Mouse (Mus musculus) adrenal gland, adult 18-20 months (tissue): Measurements from ENCODE around the gene Tox3. TPM values are rescaled to one million over a fixed set of nuclear protein-coding genes. Genes with fewer than 3 reads are reported as not detected.

Experiments
- DNase-seq, 2 experiments: peaks; one replicate each; pipeline ENCODE4 v3.0.0; 2021 to 2022; ENCODE audit warnings: low spot score in 2 of 2
- total RNA-seq, 2 experiments: library from RNA; stranded (reverse); gene quantifications; 1 replicate in 1 of 2; 2 replicates in 1 of 2; pipeline ENCODE4 v1.2.3; 2021

Gene Tox3
- total RNA-seq, 2 experiments from 2014 or later: 3.1 to 3.2 TPM

DNA sequence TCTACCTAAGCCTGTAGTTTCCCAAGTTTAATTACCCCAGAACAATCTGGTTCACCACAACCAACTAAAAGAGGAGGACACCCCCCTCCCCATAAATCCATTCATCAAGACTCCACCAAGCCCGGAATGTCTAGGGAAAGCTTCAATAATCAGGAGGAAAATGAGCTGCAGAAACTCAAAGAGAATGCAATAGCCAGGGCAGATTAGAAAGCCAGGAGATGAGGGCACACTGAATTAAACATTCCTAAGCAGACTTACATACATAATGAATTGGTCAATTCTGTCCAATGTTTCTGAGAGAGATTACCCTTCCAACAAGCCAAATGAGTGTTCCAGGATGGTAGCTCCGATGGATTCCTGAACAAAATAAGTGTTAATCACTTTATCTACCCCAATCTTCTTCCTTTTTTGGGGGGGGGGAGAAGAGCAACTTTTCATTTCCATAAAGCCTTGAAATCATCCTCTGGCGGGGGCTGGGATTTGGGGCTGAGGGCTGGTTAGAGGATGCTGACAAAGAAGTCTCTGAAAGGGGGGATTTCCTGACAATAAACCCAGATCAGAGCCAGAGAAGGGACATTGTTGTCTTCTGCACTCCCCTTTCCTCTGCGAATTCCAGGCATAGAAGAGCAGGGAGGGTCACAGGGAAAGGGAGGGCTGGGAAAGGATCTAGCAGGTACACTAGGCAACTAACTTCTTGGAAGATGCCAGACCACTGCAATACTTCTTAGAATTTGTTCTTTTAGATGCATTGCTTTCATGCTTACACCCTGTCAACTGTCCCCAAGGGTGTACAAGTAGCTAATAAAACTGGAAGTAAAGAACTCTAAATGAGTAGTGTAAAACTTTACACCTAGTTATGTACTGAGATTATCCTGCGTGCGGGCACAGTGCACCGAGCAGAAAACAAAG, 17.5 kb downstream of the Tox3 start:
- DNase-seq: no peak

DNA sequence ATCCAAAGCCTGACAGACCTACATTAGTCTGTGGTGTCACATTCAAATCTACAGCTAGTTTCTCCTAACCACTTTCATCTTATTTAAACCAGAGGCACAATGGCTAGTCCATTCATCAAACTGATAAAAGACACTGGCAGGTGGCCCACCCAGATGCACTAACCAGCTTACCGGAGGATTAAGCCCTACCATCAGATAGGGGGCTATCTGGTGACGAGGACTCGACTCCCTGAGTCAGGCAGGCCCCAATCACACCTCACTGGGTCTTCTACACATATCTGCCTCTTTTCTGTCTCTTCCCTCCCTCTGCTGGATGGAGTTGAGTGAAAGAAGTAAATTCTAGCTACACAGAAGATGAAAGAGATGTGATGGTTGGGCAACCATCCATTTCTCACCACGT, 24.3 kb downstream of the Tox3 start:
- DNase-seq: no peak

GRCm38 (mm10) chr8:90322701-90323439, 25.3 kb downstream of the Tox3 start:
- no peak for DNase-seq

- DNase-seq: no peak
These were observed 26.9 kb downstream of the Tox3 start for GRCm38 (mm10) chr8:90321255-90321654.

DNA sequence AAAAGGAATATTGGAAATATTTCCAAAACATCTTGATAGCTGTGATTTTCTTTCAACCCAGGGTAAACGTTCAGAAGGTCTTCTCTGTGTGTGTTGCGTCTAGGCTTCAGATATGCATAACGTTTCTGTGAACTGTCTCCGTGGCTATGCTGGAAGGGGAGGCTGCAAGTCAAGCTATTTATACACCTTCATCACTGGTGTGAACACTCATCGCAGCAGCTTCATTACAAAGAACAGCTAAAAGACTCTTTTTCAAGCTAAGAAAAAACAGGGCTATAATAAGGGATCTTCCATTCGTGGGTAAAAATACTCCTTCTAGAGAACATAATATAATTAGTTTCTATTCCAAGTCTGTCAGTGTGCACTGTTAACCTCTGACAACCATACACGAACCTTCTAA, 33.8 kb downstream of the Tox3 start:
- no peak for DNase-seq

- no peak for DNase-seq
These were observed 45.2 kb downstream of the Tox3 start for GRCm38 (mm10) chr8:90302951-90303350.

- DNase-seq: no peak
These were observed 45.9 kb downstream of the Tox3 start for GRCm38 (mm10) chr8:90302252-90302651.

DNA sequence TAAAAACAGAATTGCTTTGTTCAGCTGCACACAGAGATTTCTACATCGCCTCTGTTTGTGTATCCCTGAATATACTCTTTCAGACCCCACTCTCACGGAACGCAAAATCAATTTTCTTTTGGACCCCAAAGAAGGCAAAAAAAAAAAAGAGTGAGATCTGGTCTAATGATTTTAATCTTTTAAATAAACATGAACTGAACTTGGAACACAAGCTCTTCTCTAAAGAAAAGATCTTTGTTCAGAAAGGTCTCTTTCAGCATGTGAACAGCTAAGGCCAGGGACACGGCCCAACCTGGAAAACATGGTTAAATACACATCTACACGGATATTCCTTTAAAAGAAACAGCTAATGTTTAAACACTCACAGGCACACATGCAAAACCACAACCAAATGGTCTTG, 46.6 kb downstream of the Tox3 start:
- DNase-seq: no peak

DNA sequence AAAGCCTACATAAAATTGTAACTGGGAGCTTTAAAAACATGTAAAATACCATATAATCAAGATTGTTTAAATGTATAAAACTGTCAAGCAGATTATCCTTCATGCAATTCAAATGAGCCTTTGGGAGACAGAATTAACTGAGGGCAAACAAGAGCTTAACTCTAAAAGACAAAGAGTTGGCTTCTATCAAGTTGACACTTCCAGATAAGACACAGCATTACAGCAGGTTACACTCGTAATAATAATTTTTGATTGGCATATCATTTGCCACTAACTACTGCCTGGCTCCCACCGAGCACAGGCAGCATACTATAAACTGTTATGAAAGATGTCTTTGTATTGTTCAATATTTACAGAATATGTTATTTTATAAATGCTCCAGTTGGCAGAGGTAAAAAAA, 47.2 kb downstream of the Tox3 start:
- no peak for DNase-seq

DNA sequence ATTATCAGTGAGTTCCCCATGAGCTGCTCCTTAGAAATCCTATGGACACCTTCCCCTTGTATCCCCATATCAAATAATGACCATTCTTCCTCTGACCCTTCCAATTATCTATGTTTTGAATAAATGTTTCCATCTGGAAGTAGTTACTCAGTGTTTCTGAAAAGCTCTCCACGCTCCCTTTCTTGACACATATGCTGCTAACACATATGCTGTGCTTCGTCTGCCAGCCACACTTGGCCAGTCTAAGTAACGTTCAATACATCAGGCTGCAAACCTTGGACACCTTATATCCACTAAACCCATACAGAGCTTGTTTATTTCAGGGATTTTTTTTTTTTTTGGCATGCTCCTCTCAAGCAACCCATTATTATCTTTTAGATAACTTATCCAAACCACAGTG, 54.1 kb downstream of the Tox3 start:
- DNase-seq: no peak

DNA sequence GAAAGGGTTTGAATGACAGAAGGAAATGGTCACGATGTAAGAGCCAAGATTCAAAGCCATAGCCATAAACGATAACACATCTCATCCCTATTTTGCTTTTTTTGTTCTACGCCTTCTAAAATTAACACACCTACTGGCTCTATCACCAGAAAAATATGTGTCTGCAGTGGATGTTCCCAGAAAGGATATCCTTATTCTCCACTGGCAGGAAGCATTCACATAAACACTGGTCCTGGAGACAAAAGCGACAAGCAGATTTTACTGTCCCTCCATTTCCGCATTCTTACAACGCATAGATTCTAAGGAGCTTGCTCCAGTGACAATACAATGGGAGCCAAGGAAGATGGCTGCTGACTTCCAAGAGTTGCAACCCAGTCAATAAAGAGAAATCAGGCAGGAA, 57.3 kb downstream of the Tox3 start:
- no peak for DNase-seq

GRCm38 (mm10) chr8:90276722-90277121, 71.4 kb downstream of the Tox3 start:
- DNase-seq: no peak

- DNase-seq: no peak
These were observed 75.0 kb downstream of the Tox3 start for GRCm38 (mm10) chr8:90273182-90273581.

- DNase-seq: no peak
These were observed 76.2 kb downstream of the Tox3 start for GRCm38 (mm10) chr8:90271920-90272319.

DNA sequence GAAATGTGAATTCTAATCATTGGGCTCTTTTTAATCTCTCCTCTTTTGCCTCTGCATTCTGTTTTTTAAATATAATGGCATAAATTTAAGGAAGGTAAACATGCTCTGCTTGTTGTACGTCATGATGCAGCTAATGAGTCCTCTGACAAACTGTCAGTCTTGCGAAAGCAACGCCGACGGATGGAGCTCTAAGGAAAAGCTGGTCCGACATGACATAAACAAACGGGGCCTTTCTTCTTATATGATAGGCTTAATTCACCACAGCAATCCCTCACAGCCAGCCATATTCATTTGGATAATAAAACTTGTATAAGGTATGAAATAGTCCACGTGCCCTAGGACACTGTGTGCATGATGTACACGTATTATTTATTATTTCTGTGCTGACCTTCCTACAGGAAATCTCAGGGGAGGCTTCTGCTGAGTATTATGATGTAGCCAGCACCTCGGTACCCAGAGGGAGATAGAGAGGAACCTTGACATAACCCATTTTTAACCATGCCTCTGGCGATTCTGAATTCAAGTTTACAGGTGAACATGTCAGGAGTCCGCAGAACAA, 80.4 kb downstream of the Tox3 start:
- DNase-seq: no peak

- no peak for DNase-seq
These were observed 81.2 kb downstream of the Tox3 start for GRCm38 (mm10) chr8:90266986-90267385.

DNA sequence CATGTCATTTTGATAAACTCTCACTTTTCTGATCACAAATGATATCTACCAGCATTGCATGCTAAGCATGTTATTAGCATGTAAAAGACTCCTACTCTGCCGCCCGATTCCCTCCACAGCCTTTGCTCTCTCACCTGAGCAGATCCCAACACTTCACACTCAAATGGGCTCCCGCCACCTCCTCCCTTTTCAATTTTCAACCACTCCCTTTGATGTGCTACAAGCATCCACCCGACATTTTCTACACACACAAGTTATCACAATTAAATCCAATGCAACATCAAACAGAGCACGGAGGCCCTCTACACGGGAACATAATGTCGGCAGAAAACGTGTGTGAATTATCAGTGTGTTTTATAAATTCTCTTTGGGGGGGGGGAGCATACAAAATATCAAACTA, 81.9 kb downstream of the Tox3 start:
- no peak for DNase-seq

DNA sequence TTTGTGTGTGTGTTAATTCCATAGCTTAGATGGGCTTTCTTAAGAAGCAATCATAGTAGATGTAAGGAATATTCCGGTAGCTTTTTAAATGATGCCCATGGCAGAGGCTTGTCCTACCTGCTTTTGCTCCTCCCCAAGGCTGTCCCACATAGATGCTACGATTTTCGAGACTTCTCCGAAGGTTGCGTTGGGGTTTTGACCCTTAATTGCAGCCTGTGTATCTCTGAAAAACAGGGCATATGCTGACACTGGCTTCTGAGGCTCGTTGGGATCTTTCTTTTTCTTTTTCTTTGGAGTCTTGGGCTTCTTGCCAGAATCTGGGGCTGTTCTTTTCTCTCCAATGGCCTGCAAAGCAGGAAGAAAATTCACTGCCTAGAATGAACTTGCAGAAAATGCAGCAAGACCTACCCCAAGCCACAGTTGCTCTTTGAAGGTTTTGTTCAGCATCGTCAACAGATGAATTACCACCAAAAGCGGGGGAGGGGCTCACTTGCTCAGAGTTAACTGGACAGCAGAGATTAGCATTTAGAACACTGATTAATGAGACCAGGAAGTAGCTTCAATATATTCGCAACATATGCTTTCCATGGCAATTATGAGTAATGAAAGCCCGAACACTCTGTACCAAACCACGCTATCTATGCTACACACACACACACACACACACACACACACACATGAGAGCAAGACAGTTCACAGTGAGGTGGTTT, 93.8 kb downstream of the Tox3 start:
- DNase-seq: no peak

DNA sequence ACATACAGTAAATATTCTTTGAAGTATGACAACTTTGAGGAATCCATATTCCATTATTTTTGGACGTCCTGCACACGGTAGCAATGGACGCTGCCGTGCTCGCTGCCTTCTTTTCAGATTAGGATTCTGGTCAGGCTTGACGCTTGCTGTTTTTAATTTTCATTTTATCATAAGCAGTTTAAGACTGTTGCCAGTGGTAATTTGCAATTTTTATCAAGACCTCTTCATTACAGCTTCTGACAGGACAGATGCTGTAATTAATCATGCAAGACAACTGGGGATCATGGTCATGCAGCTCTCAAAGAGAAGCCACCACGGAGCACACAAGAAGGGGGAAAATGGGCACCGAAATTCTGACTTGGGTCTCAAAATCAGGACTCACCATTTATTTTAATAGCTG, 101.8 kb downstream of the Tox3 start:
- no peak for DNase-seq

DNA sequence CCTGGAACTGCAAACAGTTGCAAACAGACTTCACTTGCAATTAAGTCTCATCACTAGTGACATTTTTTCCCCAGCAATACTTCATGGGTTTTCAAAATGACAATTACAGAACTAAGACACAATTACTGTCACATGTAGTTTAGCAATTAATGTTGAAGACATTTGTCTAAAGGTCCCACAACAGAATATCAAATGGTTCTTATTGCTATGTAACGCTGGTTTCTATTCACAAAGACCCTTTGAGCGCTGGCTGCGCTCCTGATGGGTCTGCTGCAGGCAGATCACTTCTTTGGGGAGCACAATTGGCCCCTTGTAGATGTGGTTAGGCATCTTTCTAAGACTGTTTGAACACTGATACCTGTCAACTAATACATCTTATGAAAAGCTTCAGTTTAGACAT, 102.3 kb downstream of the Tox3 start:
- no peak for DNase-seq

DNA sequence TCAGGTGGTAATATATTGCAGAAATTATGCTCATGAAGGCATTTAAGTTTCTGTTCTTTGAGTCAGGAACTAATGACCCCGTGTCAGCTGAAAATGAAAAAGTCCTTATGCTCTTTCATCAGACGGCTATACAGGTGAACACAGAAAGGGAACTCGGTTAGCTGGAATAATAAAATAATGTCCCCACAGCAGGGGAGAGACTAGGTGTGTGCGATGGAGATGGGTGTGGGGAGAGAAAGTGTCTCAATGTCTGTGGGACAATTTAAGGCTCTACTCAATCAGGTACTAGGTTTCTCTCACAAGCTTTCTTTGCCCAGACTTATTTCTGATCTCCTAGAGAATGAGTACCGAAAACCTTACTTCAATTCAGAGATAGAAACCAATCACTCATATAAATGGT, 103.0 kb downstream of the Tox3 start:
- no peak for DNase-seq
